Mouse (Mus musculus): ENCODE measurements around the gene Slc26a8. TPM values are rescaled to one million over a fixed set of nuclear protein-coding genes. Genes with fewer than 3 reads are reported as not detected.

Gene Slc26a8
- polyA plus RNA-seq, 1 experiment, result not detected

DNA sequence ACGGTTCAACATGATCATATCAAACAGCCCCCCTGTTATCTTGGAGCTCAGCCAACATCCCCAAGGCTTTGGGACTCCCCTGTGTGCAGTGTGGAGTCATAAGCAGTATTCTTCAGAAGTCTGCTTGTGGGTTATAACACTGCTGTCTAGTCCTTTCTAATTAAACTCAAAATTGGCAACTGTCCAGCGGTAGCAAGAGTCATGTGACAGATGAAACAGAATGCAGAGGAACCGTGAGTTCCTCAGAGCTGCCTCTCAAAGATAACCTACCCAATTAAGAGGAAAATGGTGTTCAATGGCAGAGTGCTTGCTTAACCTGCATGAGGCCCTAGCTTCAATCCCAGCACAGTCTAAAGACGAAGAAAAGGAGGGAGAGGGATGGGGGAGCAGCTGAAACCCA is 32.1 kb downstream of the Slc26a8 start:
- no peaks in the 10 kb centered on the region for H3K36me3 ChIP-seq (ENCODE audit: control insufficient read depth, insufficient read depth)
- H3K4me3 ChIP-seq, result no peak overlapping the region
- TF ChIP-seq USF1 (IDR thresholded peaks at IDR 0.05; ENCODE audit: low read depth), result peak; percentile 12
- no peak for TF ChIP-seq MAX (IDR thresholded peaks at IDR 0.05; ENCODE audit: low read depth)
- H3K27me3 ChIP-seq (ENCODE audit: control insufficient read depth, insufficient read depth, insufficient read length), result peaks cover 25% of the 10 kb centered on the region
- no peak overlapping the region for H3ac ChIP-seq (ENCODE audit: control insufficient read depth, insufficient read length)
- no peaks in the 10 kb centered on the region for H3K79me2 ChIP-seq (ENCODE audit: control insufficient read depth, insufficient read depth)
- no peak overlapping the region for H3K4me2 ChIP-seq (ENCODE audit: low read depth)

DNA sequence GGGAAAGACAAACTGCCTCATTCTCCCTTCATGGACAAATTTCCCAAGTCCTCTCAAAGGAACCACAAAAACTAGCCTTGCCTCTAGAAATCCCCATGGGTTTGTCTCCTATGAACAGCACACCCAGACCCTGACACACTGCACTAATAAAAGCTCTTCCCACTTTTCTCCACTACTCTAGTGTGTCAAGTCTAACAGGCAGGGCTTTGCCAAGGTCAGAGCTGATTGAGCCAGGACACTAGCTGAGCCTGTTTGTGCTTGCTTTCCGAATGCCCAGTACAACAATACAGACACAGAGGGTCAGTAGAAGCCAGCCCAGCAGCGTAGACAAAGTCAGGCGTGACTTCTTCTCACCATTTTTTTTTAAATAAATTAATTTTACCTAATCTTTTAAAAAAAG is 39.8 kb downstream of the Slc26a8 start:
- H3K36me3 ChIP-seq (ENCODE audit: control insufficient read depth, insufficient read depth), result no peaks in the 10 kb centered on the region
- peaks cover 38% of the 10 kb centered on the region for H3K27me3 ChIP-seq (ENCODE audit: control insufficient read depth, insufficient read depth, insufficient read length)
- H3K4me2 ChIP-seq (ENCODE audit: low read depth), result no peak overlapping the region
- TF ChIP-seq TCF12 (IDR thresholded peaks at IDR 0.05; ENCODE audit: insufficient read depth, poor library complexity, severe bottlenecking), result no peak
- H3K4me3 ChIP-seq, result no peak overlapping the region
- no peaks in the 10 kb centered on the region for H3K79me2 ChIP-seq (ENCODE audit: control insufficient read depth, insufficient read depth)
- H3ac ChIP-seq (ENCODE audit: control insufficient read depth, insufficient read length), result no peak overlapping the region

DNA sequence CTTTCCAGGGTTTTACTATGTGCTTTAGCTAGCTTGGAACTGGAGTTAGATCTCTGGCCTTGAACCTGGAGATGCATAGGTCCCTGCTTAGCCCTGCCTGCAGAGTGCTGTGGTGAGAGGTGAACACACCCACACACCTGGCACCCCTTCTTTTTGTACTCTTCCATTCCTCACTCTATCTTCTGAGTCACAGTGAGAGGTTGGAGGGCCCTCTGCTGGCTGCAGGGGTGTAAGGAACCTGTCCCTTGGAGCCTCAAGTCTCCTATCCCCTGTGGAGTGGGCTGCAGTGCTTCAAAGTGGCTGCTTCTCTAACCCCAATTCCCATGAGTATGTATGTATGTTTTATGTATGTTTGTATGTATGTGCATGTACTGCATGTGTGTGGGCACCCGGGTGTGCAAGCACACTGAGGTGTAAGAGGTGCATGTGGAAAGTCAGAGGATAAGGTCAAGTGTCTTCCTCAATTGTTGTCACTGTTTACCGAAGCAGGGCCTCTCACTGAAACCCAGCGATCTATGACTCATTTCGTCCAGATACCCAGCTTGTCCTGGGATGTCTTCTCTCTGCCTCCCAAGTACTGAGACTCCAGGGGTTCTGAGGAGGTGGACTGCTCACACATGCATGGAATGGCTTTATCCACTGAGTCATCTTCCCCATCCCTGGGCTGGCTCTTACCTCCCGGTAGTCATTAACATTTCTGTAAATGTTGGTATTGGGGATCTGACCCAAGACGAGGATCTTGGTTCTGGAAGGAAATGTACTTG is 41.2 kb downstream of the Slc26a8 start:
- H3K27me3 ChIP-seq (ENCODE audit: control insufficient read depth, insufficient read depth, insufficient read length), result peaks cover 35% of the 10 kb centered on the region
- no peak overlapping the region for H3ac ChIP-seq (ENCODE audit: control insufficient read depth, insufficient read length)
- H3K79me2 ChIP-seq (ENCODE audit: control insufficient read depth, insufficient read depth), result no peaks in the 10 kb centered on the region
- H3K4me2 ChIP-seq (ENCODE audit: low read depth), result no peak overlapping the region
- H3K36me3 ChIP-seq (ENCODE audit: control insufficient read depth, insufficient read depth), result no peaks in the 10 kb centered on the region
- TF ChIP-seq POLR2AphosphoS2 (IDR thresholded peaks at IDR 0.05; ENCODE audit: insufficient read length, low read depth), result no peak
- no peak for TF ChIP-seq USF1 (IDR thresholded peaks at IDR 0.05; ENCODE audit: low read depth)
- no peak for TF ChIP-seq CEBPB (IDR thresholded peaks at IDR 0.05; ENCODE audit: insufficient read depth, poor library complexity, severe bottlenecking)
- no peak for TF ChIP-seq REST (IDR thresholded peaks at IDR 0.05; ENCODE audit: insufficient read depth, insufficient read length)
- TF ChIP-seq POLR2A (IDR thresholded peaks at IDR 0.05; ENCODE audit: insufficient read length, low read depth), result no peak
- no peak for TF ChIP-seq MYOD1 (IDR thresholded peaks at IDR 0.05; ENCODE audit: control insufficient read depth in 1 of 3, insufficient read length in 2 of 3, low read depth in 2 of 3)
- no peak for TF ChIP-seq TCF3 (IDR thresholded peaks at IDR 0.05; ENCODE audit: insufficient read length, low read depth)
- TF ChIP-seq SRF (IDR thresholded peaks at IDR 0.05; ENCODE audit: control insufficient read depth, insufficient read length, low read depth), result no peak
- no peak for TF ChIP-seq MAX (IDR thresholded peaks at IDR 0.05; ENCODE audit: low read depth)
- no peak for TF ChIP-seq E2F4 (IDR thresholded peaks at IDR 0.05; ENCODE audit: insufficient read depth)
- TF ChIP-seq MYOG (IDR thresholded peaks at IDR 0.05; ENCODE audit: control insufficient read depth in 1 of 3, insufficient read depth in 1 of 3, insufficient read length in 2 of 3, low read depth in 2 of 3), result no peak
- TF ChIP-seq TCF12 (IDR thresholded peaks at IDR 0.05; ENCODE audit: insufficient read depth, poor library complexity, severe bottlenecking), result no peak
- H3K4me3 ChIP-seq, result no peak overlapping the region

DNA sequence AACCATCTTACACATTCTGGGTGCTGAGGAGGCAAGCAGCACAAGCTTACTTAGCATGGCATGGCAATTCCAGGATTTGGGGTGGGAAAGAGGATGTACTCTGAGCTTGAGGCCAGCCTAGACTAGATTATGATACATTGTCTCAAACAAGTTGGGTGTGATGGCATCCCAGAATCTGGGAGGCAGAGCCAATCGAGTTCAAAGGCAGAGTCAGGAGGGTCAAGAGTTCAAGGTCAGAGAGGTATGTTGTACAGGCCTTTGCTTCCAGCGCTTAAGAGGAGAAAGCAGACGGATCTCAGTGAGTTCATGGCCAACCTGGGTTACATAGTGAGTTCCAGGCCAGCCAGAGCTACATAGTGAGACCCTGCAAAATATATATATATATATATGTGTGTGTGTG is 43.8 kb downstream of the Slc26a8 start:
- no peaks in the 10 kb centered on the region for H3K79me2 ChIP-seq (ENCODE audit: control insufficient read depth, insufficient read depth)
- no peak overlapping the region for H3K4me2 ChIP-seq (ENCODE audit: low read depth)
- H3ac ChIP-seq (ENCODE audit: control insufficient read depth, insufficient read length), result no peak overlapping the region
- H3K36me3 ChIP-seq (ENCODE audit: control insufficient read depth, insufficient read depth), result no peaks in the 10 kb centered on the region
- H3K4me3 ChIP-seq, result no peak overlapping the region
- peaks cover 33% of the 10 kb centered on the region for H3K27me3 ChIP-seq (ENCODE audit: control insufficient read depth, insufficient read depth, insufficient read length)
- no peak for TF ChIP-seq MAX (IDR thresholded peaks at IDR 0.05; ENCODE audit: low read depth)
- no peak for TF ChIP-seq USF1 (IDR thresholded peaks at IDR 0.05; ENCODE audit: low read depth)
- no peak for TF ChIP-seq MYOD1 (IDR thresholded peaks at IDR 0.05; ENCODE audit: control insufficient read depth in 1 of 3, insufficient read length in 2 of 3, low read depth in 2 of 3)
- TF ChIP-seq TCF12 (IDR thresholded peaks at IDR 0.05; ENCODE audit: insufficient read depth, poor library complexity, severe bottlenecking), result no peak
- no peak for TF ChIP-seq TCF3 (IDR thresholded peaks at IDR 0.05; ENCODE audit: insufficient read length, low read depth)
- TF ChIP-seq CEBPB (IDR thresholded peaks at IDR 0.05; ENCODE audit: insufficient read depth, poor library complexity, severe bottlenecking), result no peak
- TF ChIP-seq POLR2A (IDR thresholded peaks at IDR 0.05; ENCODE audit: insufficient read length, low read depth), result no peak
- TF ChIP-seq REST (IDR thresholded peaks at IDR 0.05; ENCODE audit: insufficient read depth, insufficient read length), result no peak
- no peak for TF ChIP-seq MYOG (IDR thresholded peaks at IDR 0.05; ENCODE audit: control insufficient read depth in 1 of 3, insufficient read depth in 1 of 3, insufficient read length in 2 of 3, low read depth in 2 of 3)
- TF ChIP-seq POLR2AphosphoS2 (IDR thresholded peaks at IDR 0.05; ENCODE audit: insufficient read length, low read depth), result no peak
- TF ChIP-seq E2F4 (IDR thresholded peaks at IDR 0.05; ENCODE audit: insufficient read depth), result no peak
- no peak for TF ChIP-seq SRF (IDR thresholded peaks at IDR 0.05; ENCODE audit: control insufficient read depth, insufficient read length, low read depth)

DNA sequence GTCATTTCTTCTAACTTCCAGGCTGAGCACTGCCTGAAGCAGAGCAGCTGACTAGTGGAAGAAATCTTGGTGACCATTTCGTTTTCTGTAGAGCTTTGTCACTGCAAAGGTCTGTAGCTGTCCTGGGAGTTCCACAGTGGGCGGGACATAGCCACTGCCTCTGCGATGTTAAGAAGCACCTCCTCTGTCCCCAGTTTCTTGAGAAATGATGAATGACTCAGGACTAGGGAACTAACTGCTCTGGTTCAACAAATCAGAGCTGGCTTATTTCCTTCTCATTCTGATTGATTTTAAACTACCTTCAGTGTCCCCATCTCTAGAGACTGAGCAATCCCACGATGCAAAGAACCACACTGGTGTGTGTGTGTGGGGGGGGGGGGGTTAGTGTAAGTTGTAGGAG is 45.9 kb downstream of the Slc26a8 start:
- no peak for TF ChIP-seq CEBPB (IDR thresholded peaks at IDR 0.05; ENCODE audit: insufficient read depth, poor library complexity, severe bottlenecking)
- TF ChIP-seq SRF (IDR thresholded peaks at IDR 0.05; ENCODE audit: control insufficient read depth, insufficient read length, low read depth), result no peak
- TF ChIP-seq MYOD1 (IDR thresholded peaks at IDR 0.05; ENCODE audit: control insufficient read depth in 1 of 3, insufficient read length in 2 of 3, low read depth in 2 of 3), result no peak
- TF ChIP-seq TCF12 (IDR thresholded peaks at IDR 0.05; ENCODE audit: insufficient read depth, poor library complexity, severe bottlenecking), result no peak
- TF ChIP-seq REST (IDR thresholded peaks at IDR 0.05; ENCODE audit: insufficient read depth, insufficient read length), result no peak
- TF ChIP-seq POLR2AphosphoS2 (IDR thresholded peaks at IDR 0.05; ENCODE audit: insufficient read length, low read depth), result no peak
- TF ChIP-seq TCF3 (IDR thresholded peaks at IDR 0.05; ENCODE audit: insufficient read length, low read depth), result no peak
- TF ChIP-seq POLR2A (IDR thresholded peaks at IDR 0.05; ENCODE audit: insufficient read length, low read depth), result no peak
- no peak for TF ChIP-seq MAX (IDR thresholded peaks at IDR 0.05; ENCODE audit: low read depth)
- no peak for TF ChIP-seq E2F4 (IDR thresholded peaks at IDR 0.05; ENCODE audit: insufficient read depth)
- TF ChIP-seq MYOG (IDR thresholded peaks at IDR 0.05; ENCODE audit: control insufficient read depth in 1 of 3, insufficient read depth in 1 of 3, insufficient read length in 2 of 3, low read depth in 2 of 3), result no peak
- TF ChIP-seq USF1 (IDR thresholded peaks at IDR 0.05; ENCODE audit: low read depth), result no peak
- no peak overlapping the region for H3K4me2 ChIP-seq (ENCODE audit: low read depth)
- H3K36me3 ChIP-seq (ENCODE audit: control insufficient read depth, insufficient read depth), result no peaks in the 10 kb centered on the region
- no peak overlapping the region for H3ac ChIP-seq (ENCODE audit: control insufficient read depth, insufficient read length)
- no peaks in the 10 kb centered on the region for H3K79me2 ChIP-seq (ENCODE audit: control insufficient read depth, insufficient read depth)
- H3K4me3 ChIP-seq, result no peak overlapping the region
- H3K27me3 ChIP-seq (ENCODE audit: control insufficient read depth, insufficient read depth, insufficient read length), result peaks cover 38% of the 10 kb centered on the region
